8 mouse cellular contexts compared by ENCODE assay signal in the genomic region with DNA sequence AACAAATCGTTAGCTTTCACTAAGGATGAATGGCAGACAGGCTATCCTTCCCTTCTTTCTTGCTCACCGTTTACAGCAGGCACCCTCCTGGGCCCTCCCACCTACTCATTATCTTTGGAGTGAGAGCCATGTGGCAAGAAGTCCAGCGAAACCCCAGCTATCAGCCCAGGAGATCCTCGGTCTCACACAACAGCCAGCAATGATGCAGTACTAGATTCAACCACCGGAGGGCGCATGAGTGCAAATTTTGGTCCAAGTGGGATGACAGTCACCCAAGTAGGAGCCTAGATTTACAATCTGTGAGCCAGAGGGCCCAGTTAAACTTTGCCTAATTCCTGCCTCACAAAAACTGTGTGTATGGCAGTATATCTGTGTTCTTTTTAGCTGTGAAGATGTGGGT. TPM values are rescaled to one million over a fixed set of nuclear protein-coding genes. Genes with fewer than 3 reads are reported as not detected.
DNase-seq lines count a peak whose midpoint lies in the region; ATAC-seq lines count a peak whose summit lies in the region.

No protein-coding gene starts in this region.

- H3K27ac ChIP-seq in hindbrain, embryonic 12.5 days = no peak overlapping the region

- DNase-seq in NIH3T3 (ENCODE audit: low read depth) = peak; percentile 94
- DNase-seq in cerebellum, postnatal 10 days = peak; percentile 94 to 96
- peak; percentile 81 to 94 for DNase-seq in frontal cortex, postnatal 14 days (ENCODE audit: low spot score in 2 of 2)
- peak; percentile 98 to 99 for DNase-seq in layer of hippocampus, postnatal 10 days (ENCODE audit: low spot score in 2 of 2)
- DNase-seq in lung, postnatal 14 days = peak; percentile 90
- DNase-seq in retina, adult 2 months (ENCODE audit: low read depth, low spot score) = peak; percentile 76
- peak; percentile 71 to 79 for DNase-seq in thymus, postnatal 36 days

- no peak overlapping the region for H3K4me3 ChIP-seq in hindbrain, embryonic 12.5 days

- H3K4me1 ChIP-seq in hindbrain, embryonic 12.5 days = peaks cover 9% of the 10 kb centered on the region

- H3K9ac ChIP-seq in hindbrain, embryonic 12.5 days = no peak overlapping the region

- peaks cover 40% of the 10 kb centered on the region for H3K27me3 ChIP-seq in hindbrain, embryonic 12.5 days

- WGBS in hindbrain, embryonic 12.5 days = 5% methylated on average over 6 of the region's 6 CpGs

- H3K9me3 ChIP-seq in hindbrain, embryonic 12.5 days (replicated peaks) = no peaks in the 10 kb centered on the region

- 0 out of 2 replicates have a peak overlapping the region, but pooled peaks have one; percentile 4 for H3K4me2 ChIP-seq in hindbrain, embryonic 12.5 days (replicated peaks)

- H3K36me3 ChIP-seq in hindbrain, embryonic 12.5 days = no peaks in the 10 kb centered on the region

- peak; percentile 58; the same call in 1 of the 2 replicates for ATAC-seq in hindbrain, embryonic 12.5 days (ENCODE audit: low FRiP score)

RNA-seq across cellular contexts. Expression of a gene that starts 5.2 kb away (rescaled TPM):
- 13.2 TPM in 2 replicates for polyA plus RNA-seq in hindbrain, embryonic 12.5 days (2016; fragmentation: Nextera tagmentation; extraction: Ambion mirVana)
- total RNA-seq in layer of hippocampus, postnatal 10 days (2021) = 100 to 1,000 TPM; 187 to 290 TPM

RNA-seq across cellular contexts. Expression of a gene that starts 11.6 kb away (rescaled TPM):
- 34.0 and 47.3 TPM in 2 replicates for polyA plus RNA-seq in hindbrain, embryonic 12.5 days (2016; fragmentation: Nextera tagmentation; extraction: Ambion mirVana)
- 100 to 1,000 TPM; 223 to 273 TPM for total RNA-seq in layer of hippocampus, postnatal 10 days (2021)

RNA-seq across cellular contexts. Expression of a gene that starts 14.8 kb away (rescaled TPM):
- 18.5 and 33.1 TPM in 2 replicates for polyA plus RNA-seq in hindbrain, embryonic 12.5 days (2016; fragmentation: Nextera tagmentation; extraction: Ambion mirVana)
- total RNA-seq in layer of hippocampus, postnatal 10 days (2021) = 100 to 1,000 TPM; 758 to 903 TPM

RNA-seq across cellular contexts. Expression of a gene that starts 30.2 kb away (rescaled TPM):
- not detected in 2 replicates for polyA plus RNA-seq in hindbrain, embryonic 12.5 days (2016; fragmentation: Nextera tagmentation; extraction: Ambion mirVana)
- not detected for total RNA-seq in layer of hippocampus, postnatal 10 days (2021)

RNA-seq across cellular contexts. Expression of a gene that starts 47.1 kb away (rescaled TPM):
- 80.4 and 85.1 TPM in 2 replicates for polyA plus RNA-seq in hindbrain, embryonic 12.5 days (2016; fragmentation: Nextera tagmentation; extraction: Ambion mirVana)
- 10 to 100 TPM; 53.0 to 53.9 TPM for total RNA-seq in layer of hippocampus, postnatal 10 days (2021)
